Mouse (Mus musculus): ENCODE results near the gene Gabbr2.

DNA sequence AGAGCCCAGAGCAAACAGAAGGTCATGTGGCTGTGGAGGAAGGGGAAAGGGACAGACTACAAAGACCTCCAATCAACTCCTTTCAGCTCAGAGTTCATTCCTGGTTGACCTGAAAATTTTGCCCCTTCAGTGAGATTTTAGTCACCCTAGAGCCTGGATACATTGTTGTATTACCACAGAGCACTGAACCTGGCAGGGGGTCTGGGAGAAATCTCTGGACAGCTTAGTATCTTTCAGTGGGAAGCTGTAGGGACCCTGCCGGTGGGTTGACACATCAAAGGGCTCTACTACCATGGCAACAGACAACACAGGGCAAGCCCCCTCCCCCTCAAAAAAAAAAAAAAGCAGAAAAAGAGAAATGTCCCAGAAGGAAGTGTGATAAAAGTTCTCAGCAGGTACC is 275.3 kb downstream of the Gabbr2 start:
- TF ChIP-seq CTCF (conservative IDR thresholded peaks at IDR 0.05 in 1 of 2, IDR thresholded peaks at IDR 0.05 in 1 of 2; ENCODE audit: low read depth in 2 of 2, low read length in 2 of 2) (no peak), CHD2 (IDR thresholded peaks at IDR 0.05; ENCODE audit: low read length) (no peak), EP300 (IDR thresholded peaks at IDR 0.05; ENCODE audit: low read length) (no peak), MXI1 (IDR thresholded peaks at IDR 0.05; ENCODE audit: low read depth, low read length) (no peak), HCFC1 (IDR thresholded peaks at IDR 0.05; ENCODE audit: low read depth, low read length) (no peak), POLR2A (IDR thresholded peaks at IDR 0.05; ENCODE audit: low read depth, low read length) (no peak), UBTF (IDR thresholded peaks at IDR 0.05; ENCODE audit: low read depth, low read length) (no peak)
